Mouse (Mus musculus) gastrocnemius, postnatal 36 days (tissue): ENCODE data around the gene Fam189a2. TPM values are rescaled to one million over a fixed set of nuclear protein-coding genes. Genes with fewer than 3 reads are reported as not detected.
A peak's percentile ranks its signal among the peaks of the same experiment; 100 is the strongest.

ENCODE experiments used
- DNase-seq, 2 experiments: peaks; one replicate each; pipeline ENCODE4 v3.0.0; 2022
- intact Hi-C: fragments of 180-260 bp; cut with DNase I; formaldehyde crosslinking; loops from one replicate; pipeline ENCODE4 v1.15.1; 2025
- total RNA-seq, 2 experiments: library from RNA; stranded (reverse); gene quantifications; 2 replicates each; pipeline ENCODE4 v1.2.3; 2021

Gene Fam189a2
- total RNA-seq, 2 experiments from 2014 or later = 21.1 to 27.0 TPM

- intact Hi-C loops = no loop called here
- DNase-seq = peak in 1 of 2 experiments; percentile 32
Observed at GRCm38 (mm10) chr19:24029616-24030510, 956 bp downstream of the Fam189a2 start.

GRCm38 (mm10) chr19:24025876-24026275, 4.9 kb downstream of the Fam189a2 start:
- DNase-seq = no peak
- intact Hi-C loops = no loop called here

DNA sequence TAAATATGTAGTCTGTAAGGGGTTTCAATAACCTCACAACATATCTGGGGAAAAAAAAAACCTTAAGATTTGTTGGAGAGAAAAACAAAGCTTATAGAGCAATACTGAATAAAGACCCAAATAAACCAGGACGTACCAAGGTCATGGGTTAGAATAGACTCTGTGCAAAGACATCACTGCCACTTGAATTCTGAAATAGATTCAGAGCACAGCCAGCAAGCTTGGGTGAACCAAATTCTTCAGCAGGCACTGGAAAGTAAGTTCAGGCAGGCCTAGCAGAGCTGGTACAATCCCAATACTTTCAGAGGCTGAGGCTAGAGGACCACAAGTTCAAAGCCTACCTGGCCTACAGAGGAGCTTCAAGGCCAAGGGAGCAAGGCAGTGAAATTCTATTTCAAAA, 6.2 kb downstream of the Fam189a2 start:
- intact Hi-C loops = no loop called here
- DNase-seq = no peak

- intact Hi-C loops = no loop called here
- no peak for DNase-seq
Observed at GRCm38 (mm10) chr19:24024131-24024530, 6.7 kb downstream of the Fam189a2 start.

DNA sequence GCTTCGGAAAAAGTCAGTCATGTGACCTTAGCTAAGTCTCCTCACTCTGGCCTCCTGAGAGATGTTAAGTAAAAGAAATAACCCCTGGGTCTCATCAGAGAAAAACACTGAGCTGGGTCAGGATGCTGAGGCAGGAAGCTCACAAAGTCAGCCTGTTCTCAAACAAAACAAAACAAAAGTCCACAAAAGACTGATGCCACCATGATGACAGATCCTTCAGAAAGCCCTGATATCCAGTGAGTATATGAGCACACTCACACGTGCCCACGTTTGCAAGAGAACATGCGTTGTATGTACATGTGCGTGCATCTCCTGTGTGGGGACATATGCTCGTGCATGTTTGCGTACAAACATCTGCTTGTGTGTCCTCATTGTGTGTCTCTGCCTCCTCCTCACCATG, 7.5 kb downstream of the Fam189a2 start:
- intact Hi-C loops = no loop called here

DNA sequence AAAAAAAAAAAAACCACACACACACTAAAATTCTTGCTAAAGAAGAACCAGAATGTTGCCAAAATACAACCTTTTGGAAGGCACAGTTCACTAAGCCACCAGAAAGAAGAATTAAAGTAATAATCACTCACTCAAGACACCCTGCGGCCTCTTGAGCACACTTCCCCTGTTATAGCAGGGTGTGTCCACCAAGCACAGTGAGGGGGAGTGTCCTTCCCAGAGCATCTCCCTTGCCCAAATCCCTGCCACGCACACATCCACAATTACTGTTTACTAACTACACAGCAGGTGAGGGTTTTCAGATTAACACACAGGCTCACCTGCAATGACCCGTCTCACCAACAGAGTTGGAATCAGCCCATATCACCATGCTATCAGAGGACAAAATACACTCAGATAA, 8.0 kb downstream of the Fam189a2 start:
- DNase-seq = no peak
- intact Hi-C loops = no loop called here

More for the DNA sequence above, 7.5 kb downstream of the Fam189a2 start:
- DNase-seq = no peak

GRCm38 (mm10) chr19:24022301-24022700, 8.5 kb downstream of the Fam189a2 start:
- no peak for DNase-seq
- intact Hi-C loops = no loop called here

DNA sequence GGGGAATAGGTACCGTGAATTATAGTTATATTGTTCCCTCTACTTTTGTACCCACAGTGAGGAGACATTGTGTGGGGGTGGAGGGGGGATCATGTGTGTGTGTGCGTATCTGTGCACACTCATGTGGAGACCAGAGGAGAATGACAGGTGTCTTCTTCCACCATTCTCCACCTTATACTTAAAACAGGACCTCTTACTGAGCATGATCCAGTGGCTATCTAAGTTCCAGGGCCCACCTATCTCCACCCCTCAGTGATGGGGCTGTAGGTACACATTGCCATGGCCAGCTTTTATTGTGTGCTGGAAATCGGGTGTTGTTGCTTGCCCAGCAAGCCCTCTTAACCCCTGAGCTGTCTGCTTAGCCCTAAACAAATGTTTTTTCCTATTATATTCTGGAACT, 10.1 kb downstream of the Fam189a2 start:
- intact Hi-C loops = no loop called here
- DNase-seq = no peak

- DNase-seq = no peak
- intact Hi-C loops = no loop called here
Observed at GRCm38 (mm10) chr19:24019609-24020008, 11.2 kb downstream of the Fam189a2 start.

DNA sequence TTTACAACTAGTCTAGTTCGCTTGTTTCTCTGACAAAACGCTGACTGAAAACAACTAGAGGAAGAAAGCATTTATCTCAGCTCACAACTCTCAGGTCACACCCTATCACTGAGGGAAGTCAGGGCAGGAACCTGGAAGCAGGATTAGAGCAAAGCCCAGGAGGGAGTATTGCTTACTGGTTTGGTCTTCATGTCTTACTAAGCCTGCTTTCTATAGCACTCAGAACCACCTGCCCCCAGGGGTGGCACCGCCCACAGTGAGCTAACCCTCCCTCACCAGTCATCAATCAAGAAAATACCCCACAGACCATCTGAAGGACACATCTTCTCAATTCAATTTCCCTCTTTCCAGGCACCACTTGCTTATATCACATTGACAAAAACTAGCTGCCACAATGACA, 12.4 kb downstream of the Fam189a2 start:
- DNase-seq = no peak
- intact Hi-C loops = no loop called here

DNA sequence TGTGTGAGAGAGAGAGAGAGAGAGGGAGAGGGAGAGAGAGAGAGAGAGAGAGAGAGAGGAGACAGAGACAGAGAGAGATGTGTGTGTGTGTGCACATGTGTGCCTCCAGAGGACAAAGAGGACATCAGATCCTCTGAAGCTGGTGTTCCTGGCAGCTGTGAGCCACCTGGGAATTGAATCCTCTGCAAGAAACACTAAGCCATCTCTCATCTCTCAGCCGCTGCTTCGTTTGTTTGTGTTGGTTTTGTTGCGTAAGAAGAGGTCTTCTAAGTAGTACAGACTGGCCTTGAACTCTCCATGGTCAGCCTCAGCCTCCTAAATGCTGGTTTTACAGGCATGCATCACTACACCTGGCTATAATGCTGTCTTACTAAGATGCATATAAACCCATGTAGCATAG, 12.9 kb downstream of the Fam189a2 start:
- intact Hi-C loops = no loop called here
- peak; percentile 28 for DNase-seq

- DNase-seq = peak in 1 of 2 experiments; percentile 48
- intact Hi-C loops = no loop called here
Observed at GRCm38 (mm10) chr19:24017427-24017826, 13.4 kb downstream of the Fam189a2 start.

- DNase-seq = peak; percentile 50 to 64
- intact Hi-C loops = no loop called here
Observed at GRCm38 (mm10) chr19:24016706-24017386, 14.0 kb downstream of the Fam189a2 start.

- intact Hi-C loops = no loop called here
- no peak for DNase-seq
Observed at GRCm38 (mm10) chr19:24013241-24013640, 17.6 kb downstream of the Fam189a2 start.

DNA sequence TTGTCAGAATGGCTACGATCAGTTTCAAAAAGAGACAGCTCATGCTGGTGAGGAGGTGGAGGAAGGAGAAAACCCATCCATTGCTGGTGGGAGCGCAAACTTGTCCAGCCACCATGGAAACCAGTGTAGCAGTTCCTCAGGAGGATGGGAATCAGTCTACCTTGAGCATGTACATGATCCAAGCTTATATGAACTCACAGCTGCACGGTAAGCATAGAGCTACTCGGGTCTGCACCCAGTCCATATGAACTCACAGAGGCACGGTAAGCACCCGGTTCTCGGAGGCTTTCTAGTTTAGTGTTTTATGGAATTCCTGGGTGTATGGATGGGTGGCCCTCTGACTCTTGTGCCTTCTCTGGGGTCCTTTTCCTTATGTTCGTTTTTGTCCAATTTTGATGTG, 18.3 kb downstream of the Fam189a2 start:
- no peak for DNase-seq
- intact Hi-C loops = no loop called here

DNA sequence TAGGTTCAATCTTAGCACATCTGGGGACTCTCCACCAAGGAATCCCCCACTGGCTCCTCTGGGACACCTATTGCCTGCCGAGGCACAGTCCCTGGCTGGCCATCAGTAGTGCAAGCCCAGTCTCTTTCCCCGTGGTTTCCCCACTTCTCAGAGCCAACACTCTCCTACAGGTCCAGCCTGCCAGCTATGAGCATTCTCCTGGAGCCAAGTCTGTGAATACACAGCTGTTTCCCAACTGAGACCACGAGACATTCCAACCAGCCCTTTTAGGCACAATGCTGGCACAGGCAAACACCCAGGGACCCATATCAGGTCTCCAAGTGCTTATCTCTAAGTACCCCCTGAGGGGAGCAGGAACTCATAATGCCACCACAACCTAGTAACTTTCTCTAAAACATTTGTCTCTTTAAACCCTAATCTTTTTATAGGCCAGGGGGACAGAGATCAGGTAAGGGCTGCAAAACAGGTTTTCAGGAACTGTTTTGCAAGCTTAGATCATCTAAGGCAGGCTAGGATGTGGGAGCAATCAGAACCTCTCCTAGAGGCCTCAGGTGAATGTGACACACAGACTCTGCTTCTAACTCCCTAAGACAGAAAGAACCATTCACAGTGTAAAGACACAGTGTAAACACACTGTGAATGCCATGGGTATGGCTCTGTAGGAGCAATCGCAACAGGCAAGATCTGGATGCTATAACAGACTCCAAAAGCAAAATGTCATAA, 23.0 kb downstream of the Fam189a2 start:
- intact Hi-C loops = no loop called here
- peak in 1 of 2 experiments; percentile 24 for DNase-seq

DNA sequence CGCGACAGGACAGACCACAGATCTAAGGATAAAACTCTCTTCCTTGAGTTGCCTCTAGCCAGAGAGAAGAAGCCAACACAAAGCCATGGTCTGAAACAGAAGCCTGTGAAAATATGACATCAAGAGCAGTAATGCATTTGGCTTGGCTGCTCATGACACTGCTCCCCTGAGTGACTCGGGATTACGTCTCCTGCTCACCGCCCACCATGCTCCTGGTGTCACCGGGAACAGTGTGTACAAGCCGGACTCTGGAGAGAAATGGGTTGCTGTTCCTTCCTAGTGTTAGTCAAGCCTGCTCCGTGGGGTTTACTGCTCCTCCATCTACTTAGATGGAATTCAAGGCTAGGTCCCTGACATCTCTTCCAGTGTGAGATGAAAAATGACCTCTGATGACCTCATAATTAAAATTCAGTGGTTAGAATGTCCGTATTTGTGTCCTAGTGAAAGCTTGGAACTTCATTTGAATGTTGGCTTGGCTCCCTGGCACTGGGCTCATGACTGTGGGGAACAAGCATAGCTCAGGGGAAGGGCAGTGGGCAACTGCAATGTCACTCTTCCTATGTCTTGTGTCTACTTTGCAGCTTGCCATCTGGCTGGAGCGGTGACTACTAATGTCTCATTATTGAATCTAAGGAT, 23.7 kb downstream of the Fam189a2 start:
- peak in 1 of 2 experiments; percentile 15 for DNase-seq
- intact Hi-C loops = no loop called here

- peak in 1 of 2 experiments; percentile 28 for DNase-seq
- intact Hi-C loops = no loop called here
Observed at GRCm38 (mm10) chr19:23995766-23996399, 34.9 kb downstream of the Fam189a2 start.

- intact Hi-C loops = no loop called here
Observed at GRCm38 (mm10) chr19:23988166-23988565, 42.7 kb downstream of the Fam189a2 start.

GRCm38 (mm10) chr19:23987291-23987690, 43.5 kb downstream of the Fam189a2 start:
- intact Hi-C loops = no loop called here
- no peak for DNase-seq

More at GRCm38 (mm10) chr19:23988166-23988565, 42.7 kb downstream of the Fam189a2 start:
- no peak for DNase-seq
